Mouse (Mus musculus) yolk sac, embryonic 10.5 days (tissue): Measurements from ENCODE around the gene Ptprj.
"Not testable (repeated sequence)": the region's sequence is repeated elsewhere in the genome, so short reads cannot be mapped to it uniquely, and the experiment has no call there.

Experiments used
- DNase-seq: peaks from one replicate; pipeline ENCODE4 v3.0.0-alpha.2; 2017; ENCODE audit warnings: low spot score

The Ptprj gene

DNA sequence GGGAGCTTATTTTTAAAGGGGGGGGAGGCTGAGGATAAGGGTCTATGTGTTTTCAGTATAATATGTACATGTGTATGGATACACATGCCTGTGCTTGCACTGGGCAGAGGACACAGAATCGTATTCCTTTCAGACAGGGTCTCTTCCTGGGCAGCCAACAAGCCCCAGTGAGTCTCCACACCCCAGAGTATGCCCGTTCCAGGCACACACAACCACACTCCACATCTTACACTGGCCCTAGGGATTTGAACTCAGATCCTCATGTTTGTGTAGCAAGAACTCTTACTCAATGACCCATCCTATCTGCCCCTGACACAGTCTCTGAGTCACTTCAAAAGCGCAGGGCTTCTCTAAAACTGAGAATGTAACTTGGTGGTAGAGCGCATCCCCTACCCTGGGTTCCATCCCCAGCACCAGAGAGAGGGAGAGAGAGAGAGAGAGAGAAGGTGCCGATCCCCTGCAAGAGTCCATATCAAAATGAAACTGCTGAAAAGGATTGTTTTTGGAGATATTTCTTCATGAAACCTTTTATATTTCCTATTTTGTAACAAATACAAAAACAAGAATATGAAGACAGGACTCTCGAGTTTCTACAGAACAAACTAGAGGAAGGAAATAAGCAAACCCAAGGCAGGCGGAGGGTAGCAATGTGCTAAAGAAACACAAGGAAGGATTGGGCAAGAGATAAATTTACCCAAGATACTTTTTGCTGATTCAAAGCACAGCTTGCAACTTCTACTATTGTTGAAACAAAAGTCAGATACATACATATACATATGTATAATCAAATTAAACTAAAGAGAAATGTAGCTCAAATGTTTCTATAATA, 2.8 kb downstream of the Ptprj start:
- DNase-seq, result no peak

- no peak for DNase-seq
Measured at GRCm38 (mm10) chr2:90576936-90577335, 3.5 kb downstream of the Ptprj start.

GRCm38 (mm10) chr2:90576411-90576810, 4.0 kb downstream of the Ptprj start:
- no peak for DNase-seq

GRCm38 (mm10) chr2:90575713-90576112, 4.7 kb downstream of the Ptprj start:
- no peak for DNase-seq

GRCm38 (mm10) chr2:90575116-90575515, 5.3 kb downstream of the Ptprj start:
- DNase-seq, result no peak

DNA sequence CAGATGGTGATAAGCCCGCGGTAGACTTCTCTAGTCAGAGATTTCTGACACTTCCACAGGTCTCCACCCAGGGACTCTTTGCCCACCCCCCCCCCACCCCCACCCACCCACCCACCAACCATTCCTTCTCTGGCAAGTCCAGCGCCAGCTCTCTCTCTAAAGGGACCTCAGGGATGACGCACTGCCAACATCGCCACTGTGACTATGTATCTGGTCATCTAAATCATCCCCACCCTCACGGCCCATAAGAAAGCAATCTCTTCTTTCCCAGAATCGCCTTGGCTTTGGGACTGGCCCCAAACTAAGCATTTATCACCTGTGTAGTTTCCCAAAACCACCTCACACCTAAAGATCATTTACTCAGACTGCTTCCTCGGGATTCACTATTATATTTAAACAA, 5.9 kb downstream of the Ptprj start:
- no peak for DNase-seq

DNA sequence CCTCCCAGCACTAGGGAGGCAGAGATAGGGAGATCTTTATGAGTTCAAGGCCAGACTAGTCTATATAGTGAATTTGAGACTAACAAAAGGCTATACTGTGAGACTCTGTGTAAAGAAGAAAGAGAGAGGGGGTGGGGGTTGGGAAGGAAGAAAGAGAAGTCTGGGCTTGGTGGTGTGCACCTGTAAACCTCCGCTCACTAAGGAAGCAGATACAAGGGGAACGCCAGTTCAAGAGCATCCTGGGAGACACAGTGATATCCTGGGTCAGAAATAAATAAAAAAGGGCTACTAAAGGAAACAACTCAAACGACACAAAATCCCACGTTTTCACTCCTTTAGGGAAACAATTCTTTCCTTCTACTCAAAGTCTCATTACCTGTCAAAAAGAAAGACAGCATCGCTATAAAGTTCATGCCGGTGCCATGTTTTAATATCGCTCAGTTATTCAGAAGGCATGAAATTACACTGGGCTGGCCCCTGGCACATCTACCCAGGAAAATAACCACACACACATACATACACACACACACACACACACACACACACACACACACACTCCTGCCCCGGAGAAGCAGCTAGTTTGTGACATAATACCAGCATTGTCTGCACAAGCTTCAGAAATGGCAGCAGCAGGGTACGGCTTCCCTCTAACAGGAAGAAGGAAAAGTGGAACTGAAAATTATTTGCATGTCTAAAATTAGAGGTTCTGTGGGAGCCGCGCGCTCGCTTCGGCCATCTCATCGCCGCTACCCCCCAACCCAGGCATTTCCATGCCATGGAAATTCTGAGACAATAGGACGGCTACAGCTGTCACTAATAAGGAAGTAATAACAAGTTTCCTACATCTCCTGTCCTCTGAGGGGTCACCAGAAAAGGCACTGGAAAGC, 6.6 kb downstream of the Ptprj start:
- DNase-seq, result no peak

- DNase-seq, result no peak
Measured at GRCm38 (mm10) chr2:90572126-90572525, 8.3 kb downstream of the Ptprj start.

GRCm38 (mm10) chr2:90571399-90571798, 9.0 kb downstream of the Ptprj start:
- not testable (repeated sequence) for DNase-seq

DNA sequence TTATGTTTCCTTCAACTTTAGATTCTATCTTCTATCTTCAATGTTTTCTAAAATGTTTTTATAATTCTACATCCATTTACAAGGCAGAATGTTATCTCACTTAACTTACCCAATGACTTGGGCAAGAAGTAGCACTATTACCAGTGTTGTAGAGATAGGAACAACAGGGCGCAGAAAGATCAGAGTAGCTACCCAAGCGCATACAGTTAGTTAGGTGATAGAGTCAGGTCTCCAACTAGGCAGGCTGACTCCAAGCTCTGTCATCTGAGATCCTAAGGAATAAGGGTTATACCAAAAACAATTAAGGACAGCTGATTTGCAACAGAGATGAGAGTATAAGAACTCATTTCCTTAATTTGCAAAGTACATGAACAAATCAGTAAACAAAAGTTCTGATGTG, 9.6 kb downstream of the Ptprj start:
- DNase-seq, result no peak

DNA sequence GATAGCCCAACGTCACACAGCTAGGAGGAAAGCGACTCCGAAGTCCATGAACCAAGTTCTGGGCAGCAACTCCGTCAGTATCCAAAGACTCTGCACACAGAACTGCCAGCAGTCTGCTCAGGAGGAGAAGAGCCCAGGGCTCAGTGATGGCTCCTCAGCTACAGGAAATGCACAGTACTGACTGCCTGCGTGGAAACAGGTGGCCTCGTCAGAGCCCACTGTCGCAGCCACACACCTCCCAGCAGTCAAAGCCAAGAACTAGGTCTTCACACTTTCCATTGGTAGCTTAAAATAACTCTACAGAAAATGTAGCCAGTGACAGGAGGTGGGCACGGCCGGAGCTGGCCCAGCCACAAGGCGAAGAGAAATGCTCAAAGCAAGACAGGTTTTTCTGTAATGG, 10.2 kb downstream of the Ptprj start:
- DNase-seq, result no peak

DNA sequence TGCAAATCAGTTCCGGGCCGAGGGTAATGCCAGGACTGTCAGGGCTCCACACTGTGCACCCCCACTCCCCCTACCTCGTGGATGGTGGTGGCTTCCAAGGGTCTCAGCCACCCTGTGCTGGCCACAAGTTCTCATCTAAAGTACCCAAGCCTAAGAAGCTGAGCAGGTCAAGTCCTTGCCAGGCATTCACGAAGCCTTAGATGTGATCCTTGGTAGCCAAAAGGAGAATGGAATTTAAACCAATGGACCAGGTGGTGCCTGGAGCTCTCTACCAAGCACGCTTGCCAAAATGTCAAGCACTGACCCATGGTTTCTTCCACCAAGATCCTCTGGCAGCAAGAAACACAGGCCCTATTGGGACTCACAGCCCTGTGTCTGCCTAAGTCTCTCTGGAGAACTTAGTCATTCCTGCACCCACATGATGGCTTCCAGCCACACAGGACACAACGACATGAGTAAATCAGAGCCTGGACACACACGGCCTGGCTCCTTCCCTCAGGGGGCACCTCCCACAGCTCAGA, 11.4 kb downstream of the Ptprj start:
- no peak for DNase-seq

GRCm38 (mm10) chr2:90568091-90568490, 12.4 kb downstream of the Ptprj start:
- no peak for DNase-seq

DNA sequence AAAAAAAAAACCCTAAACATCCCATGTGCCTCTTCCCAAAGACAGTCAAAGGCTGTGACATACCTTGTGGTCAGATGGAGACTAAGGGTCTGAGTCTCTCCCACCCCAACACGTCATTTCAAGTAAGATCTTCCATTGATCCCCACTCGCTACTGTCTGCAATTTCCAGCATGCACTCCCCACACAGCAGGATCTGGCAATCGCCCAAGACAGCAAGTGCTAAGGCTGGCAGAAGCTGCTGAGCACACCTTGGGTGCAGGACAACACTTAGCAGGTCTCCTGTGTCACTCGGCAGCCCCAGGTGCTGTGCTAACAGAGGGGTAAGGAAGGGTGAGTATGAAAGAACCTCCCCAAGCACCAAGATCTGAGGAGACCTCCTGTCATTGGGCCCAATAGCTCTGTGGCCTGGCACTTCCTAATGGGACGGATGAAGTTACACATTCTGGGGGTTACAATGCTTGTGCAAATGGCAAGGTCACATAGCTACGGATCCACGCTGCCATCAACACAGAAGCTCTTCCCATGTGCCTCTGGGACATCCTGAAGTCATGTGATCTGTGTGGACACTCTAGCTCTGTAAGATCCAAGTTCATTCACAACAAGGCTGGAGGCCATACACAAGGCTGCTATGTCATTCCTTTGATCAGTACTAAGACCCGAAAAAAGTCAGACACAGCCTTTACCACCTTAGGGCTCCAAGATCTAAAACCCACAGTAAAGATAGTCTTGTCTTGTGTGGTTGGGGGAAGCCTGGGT, 13.5 kb downstream of the Ptprj start:
- DNase-seq, result no peak

DNA sequence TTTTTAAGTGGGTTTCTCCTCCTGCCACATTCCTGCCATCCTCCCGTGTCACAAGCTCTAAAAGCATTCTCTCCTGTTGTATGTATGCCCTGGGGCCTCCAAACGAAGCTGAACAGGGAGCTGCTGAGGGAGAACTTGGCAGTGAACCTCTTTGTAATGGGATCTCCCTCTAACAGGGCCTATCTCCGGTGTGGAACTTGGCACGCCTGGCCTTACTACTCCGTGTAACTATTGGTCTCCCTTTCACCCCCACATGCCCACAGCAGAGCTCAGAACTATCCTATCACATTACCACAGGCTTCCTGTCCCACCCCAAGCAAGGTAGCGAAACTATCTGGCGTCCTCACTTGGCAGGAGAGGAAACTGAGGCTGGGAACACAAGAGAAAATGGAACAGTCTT, 14.4 kb downstream of the Ptprj start:
- DNase-seq, result no peak

GRCm38 (mm10) chr2:90565192-90565929, 15.1 kb downstream of the Ptprj start:
- DNase-seq, result peak; percentile 69

GRCm38 (mm10) chr2:90564552-90564951, 15.9 kb downstream of the Ptprj start:
- DNase-seq, result no peak

- no peak for DNase-seq
Measured at GRCm38 (mm10) chr2:90563171-90563570, 17.3 kb downstream of the Ptprj start.

- DNase-seq, result peak; percentile 41
Measured at GRCm38 (mm10) chr2:90562126-90562670, 18.2 kb downstream of the Ptprj start.

- no peak for DNase-seq
Measured at GRCm38 (mm10) chr2:90560197-90560843, 20.1 kb downstream of the Ptprj start.
